Mouse (Mus musculus) forebrain, embryonic 14.5 days (tissue): Measurements from ENCODE around the gene Gm6993. TPM values are rescaled to one million over a fixed set of nuclear protein-coding genes. Genes with fewer than 3 reads are reported as not detected.

Experiments
- ATAC-seq: fragments of 200-750 bp; cut with Nextera tagmentation; 2 replicates; pipeline ENCODE4 v1.8.0; 2017; ENCODE audit warnings: mild to moderate bottlenecking, moderate library complexity
- DNase-seq: peaks from one replicate; pipeline ENCODE4 v3.0.0-alpha.2; 2015; ENCODE audit warnings: low spot score
- H3K27ac ChIP-seq: fragments of 300-500 bp; sonication (generic); 2 replicates; pipeline ENCODE4 v1.5.1; 2014; ENCODE audit warnings: low read depth, mild to moderate bottlenecking, control low read depth, low read length, moderate library complexity
- H3K27me3 ChIP-seq: fragments of 300-500 bp; sonication (generic); replicated peaks from 2 replicates; pipeline ENCODE4 v1.6.1; 2014; ENCODE audit warnings: low read length, control low read depth, mixed read lengths; ENCODE audit not compliant: control insufficient read depth, insufficient read depth
- H3K36me3 ChIP-seq: fragments of 300-500 bp; sonication (generic); 2 replicates; pipeline ENCODE4 v1.6.1; 2014; ENCODE audit warnings: low read length, control low read depth; ENCODE audit not compliant: control insufficient read depth, insufficient read depth
- H3K4me1 ChIP-seq: fragments of 300-500 bp; sonication (generic); 2 replicates; pipeline ENCODE4 v1.6.1; 2014; ENCODE audit warnings: antibody characterized with exemption, low read length, control low read depth; ENCODE audit not compliant: control insufficient read depth, insufficient read depth
- H3K4me2 ChIP-seq: fragments of 300-500 bp; sonication (generic); 2 replicates; pipeline ENCODE4 v1.6.1; 2014; ENCODE audit warnings: mild to moderate bottlenecking, control low read depth, low read length
- H3K4me3 ChIP-seq: fragments of 300-500 bp; sonication (generic); 2 replicates; pipeline ENCODE4 v1.5.1; 2014; ENCODE audit warnings: low read depth, low read length, control low read depth
- H3K9ac ChIP-seq: fragments of 300-500 bp; sonication (generic); 2 replicates; pipeline ENCODE4 v1.6.1; 2014; ENCODE audit warnings: mild to moderate bottlenecking, low read length, control low read depth, moderate library complexity
- H3K9me3 ChIP-seq: fragments of 300-500 bp; sonication (generic); replicated peaks from 2 replicates; pipeline ENCODE4 v1.6.1; 2016; ENCODE audit warnings: low read length, control low read depth, mixed read lengths; ENCODE audit not compliant: control insufficient read depth
- WGBS: fragments of 180-500 bp; shearing (Covaris S2); extraction: QIAGEN DNeasy Blood & Tissue Kit; methylation state at CpG from one replicate; pipeline ENCODE4 v1.1.7; 2014; 5-methylcytosine and 5-hydroxymethylcytosine counted together
- polyA plus RNA-seq: library from polyadenylated mRNA; unstranded; fragments of >200 nt; fragmentation: Nextera tagmentation; extraction: Ambion mirVana; gene quantifications from 2 replicates; pipeline ENCODE4 v1.2.1, GENCODE M21; 2014

The Gm6993 gene
- polyA plus RNA-seq, 1 experiment from 2014 or later: not detected

DNA sequence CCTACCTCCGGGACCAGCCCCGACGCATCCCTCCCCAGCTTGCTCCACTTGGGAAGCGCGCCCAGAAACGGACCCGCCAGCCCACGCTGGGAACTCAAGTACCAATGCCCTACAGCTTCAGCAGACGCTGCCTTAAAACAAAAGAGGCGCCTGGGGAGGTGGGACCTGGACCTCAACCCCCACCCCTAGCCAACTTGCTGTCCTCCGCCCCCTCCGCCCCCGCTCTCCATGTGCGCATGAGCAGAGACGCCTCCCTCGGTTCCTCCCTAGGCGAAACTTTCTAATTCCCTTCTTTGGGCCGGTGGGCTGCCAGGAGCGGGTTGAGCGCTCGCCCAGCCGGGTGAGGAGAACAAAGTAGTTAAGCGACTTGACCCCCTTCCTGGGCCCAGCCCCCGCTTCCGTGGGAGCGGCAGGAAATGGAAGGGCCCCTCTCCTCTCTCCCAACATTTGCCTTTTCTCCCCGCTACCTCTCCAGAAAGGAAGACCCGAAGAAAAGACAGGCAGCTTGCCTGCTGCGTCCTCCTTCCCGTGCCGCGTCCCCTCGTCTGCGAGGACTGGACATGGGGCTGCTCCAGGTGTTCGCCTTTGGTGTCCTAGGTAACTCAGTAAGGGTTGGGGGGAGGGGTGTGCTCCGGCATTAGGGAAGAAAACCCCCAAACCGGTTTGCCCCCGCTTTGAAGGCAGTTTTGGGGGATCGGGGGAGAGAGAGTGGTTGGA is 24.6 kb downstream of the Gm6993 start, which contains the start of gene Lamb1:
Gene Lamb1, plus strand, starts transcription at position 230 of the 717 bp plus-strand sequence.
- under 1% methylated on average over 39 of the region's 39 CpGs for WGBS
- H3K27ac ChIP-seq: no peak within 1 kb of the TSS; the same call in 1 of the 2 replicates
- peak within 1 kb of the TSS; percentile 72 for H3K4me2 ChIP-seq
- H3K4me1 ChIP-seq: peaks cover 3% of the 10 kb centered on the region; the same call in 1 of the 2 replicates
- no peaks in the 10 kb centered on the region for H3K9me3 ChIP-seq
- H3K36me3 ChIP-seq: no peaks in the 10 kb centered on the region
- H3K27me3 ChIP-seq: peaks cover 38% of the 10 kb centered on the region
- ATAC-seq (peak; percentile 45; the same call in 1 of the 2 replicates), DNase-seq (peak; percentile 40)
- H3K4me3 ChIP-seq: peak within 1 kb of the TSS; percentile 40
- H3K9ac ChIP-seq: peak within 1 kb of the TSS; percentile 52

DNA sequence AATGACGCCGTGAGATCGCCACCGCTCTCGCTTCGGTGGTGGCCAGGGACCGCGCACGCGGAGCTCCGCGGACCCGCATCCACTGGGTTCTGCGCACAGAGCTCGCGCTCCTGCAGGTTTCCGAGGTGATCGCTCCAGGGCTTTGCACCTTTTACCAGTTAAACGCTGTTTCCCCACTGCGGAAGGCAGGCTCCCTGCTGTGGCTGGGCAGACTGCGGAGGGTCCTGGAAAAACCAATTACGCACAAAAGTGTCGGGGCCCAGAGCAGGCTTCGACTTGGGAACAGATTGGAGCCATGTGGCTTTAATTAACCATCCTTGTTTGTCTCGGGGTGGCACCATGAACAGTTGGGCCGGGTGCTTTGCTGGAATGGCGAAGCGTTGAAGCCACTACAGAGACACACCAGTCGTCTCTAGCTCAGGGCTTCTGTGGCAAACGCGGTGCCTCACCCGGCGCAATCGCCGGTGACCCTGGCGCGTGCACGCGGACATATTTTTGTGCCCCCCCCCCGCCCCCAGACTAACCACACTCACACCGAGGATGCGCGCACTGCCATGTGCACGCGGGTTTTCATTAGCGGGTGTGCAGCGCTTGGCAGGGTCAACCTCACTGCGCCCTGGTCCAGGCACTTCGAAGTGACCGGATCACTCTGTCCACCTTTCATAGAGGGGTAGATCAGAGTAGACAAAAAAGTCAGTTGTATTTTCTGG is 25.3 kb downstream of the Gm6993 start:
- Histone ChIP-seq H3K27me3 (peaks cover 38% of the 10 kb centered on the region), H3K4me1 (peaks cover 3% of the 10 kb centered on the region; the same call in 1 of the 2 replicates), H3K4me2 (peak overlapping the region; percentile 72), H3K36me3 (no peaks in the 10 kb centered on the region), H3K27ac (no peak overlapping the region; the same call in 1 of the 2 replicates), H3K9me3 (no peaks in the 10 kb centered on the region), H3K4me3 (peak overlapping the region; percentile 40), H3K9ac (peak overlapping the region; percentile 52)
- peak; percentile 78 for ATAC-seq
- DNase-seq: peak; percentile 70
- under 1% methylated on average over 50 of the region's 50 CpGs for WGBS

- H3K9me3 ChIP-seq: no peaks in the 10 kb centered on the region
- peak overlapping the region; percentile 72 for H3K4me2 ChIP-seq
- no peak for ATAC-seq
- H3K4me3 ChIP-seq: peak overlapping the region; percentile 40
- H3K27ac ChIP-seq: no peak overlapping the region
- 5% methylated on average over 15 of the region's 15 CpGs for whole genome bisulfite sequencing
- peaks cover 38% of the 10 kb centered on the region for H3K27me3 ChIP-seq
- peaks cover 5% of the 10 kb centered on the region; the same call in 1 of the 2 replicates for H3K4me1 ChIP-seq
- H3K36me3 ChIP-seq: no peaks in the 10 kb centered on the region
- peak overlapping the region; percentile 43; the same call in 1 of the 2 replicates for H3K9ac ChIP-seq
- no peak for DNase-seq
These were observed 26.1 kb downstream of the Gm6993 start for GRCm38 (mm10) chr12:31266686-31267085.

- peaks cover 38% of the 10 kb centered on the region for H3K27me3 ChIP-seq
- H3K4me2 ChIP-seq: peak overlapping the region; percentile 72
- no peaks in the 10 kb centered on the region for H3K36me3 ChIP-seq
- H3K4me3 ChIP-seq: 0 out of 2 replicates have a peak overlapping the region, but pooled peaks have one; percentile 40
- no peak overlapping the region for H3K9ac ChIP-seq
- peaks cover 5% of the 10 kb centered on the region; the same call in 1 of the 2 replicates for H3K4me1 ChIP-seq
- H3K27ac ChIP-seq: no peak overlapping the region
- DNase-seq (no peak), ATAC-seq (no peak)
- 66% methylated on average over 4 of the region's 4 CpGs for WGBS
- no peaks in the 10 kb centered on the region for H3K9me3 ChIP-seq
These were observed 26.8 kb downstream of the Gm6993 start for GRCm38 (mm10) chr12:31267363-31267762.

DNA sequence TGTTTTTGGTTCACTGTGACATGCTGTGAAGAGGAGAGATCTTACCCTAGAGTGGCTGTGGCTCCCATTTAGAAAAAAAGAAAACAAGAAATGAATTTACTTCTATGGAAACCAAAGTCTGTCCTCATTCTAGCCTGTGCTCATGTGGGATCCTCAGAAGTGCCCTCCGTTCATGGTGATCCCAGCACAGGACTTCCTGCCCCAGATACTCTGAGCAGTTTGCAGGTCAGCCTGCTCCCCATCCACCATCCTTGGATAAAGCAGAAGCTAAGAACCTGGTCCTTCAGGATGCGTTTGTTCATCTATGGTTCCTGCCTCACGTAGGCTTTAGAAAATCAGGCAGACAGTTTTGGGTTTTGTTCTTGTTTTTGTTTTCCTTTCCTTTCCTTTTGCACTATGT is 27.7 kb downstream of the Gm6993 start:
- peaks cover 38% of the 10 kb centered on the region for H3K27me3 ChIP-seq
- H3K9ac ChIP-seq: no peak overlapping the region
- no peak overlapping the region for H3K27ac ChIP-seq
- ATAC-seq: no peak
- peaks cover 5% of the 10 kb centered on the region; the same call in 1 of the 2 replicates for H3K4me1 ChIP-seq
- no peaks in the 10 kb centered on the region for H3K9me3 ChIP-seq
- WGBS: 86% methylated on average over 3 of the region's 3 CpGs
- no peak overlapping the region for H3K4me2 ChIP-seq
- DNase-seq: no peak
- H3K4me3 ChIP-seq: no peak overlapping the region
- no peaks in the 10 kb centered on the region for H3K36me3 ChIP-seq

DNA sequence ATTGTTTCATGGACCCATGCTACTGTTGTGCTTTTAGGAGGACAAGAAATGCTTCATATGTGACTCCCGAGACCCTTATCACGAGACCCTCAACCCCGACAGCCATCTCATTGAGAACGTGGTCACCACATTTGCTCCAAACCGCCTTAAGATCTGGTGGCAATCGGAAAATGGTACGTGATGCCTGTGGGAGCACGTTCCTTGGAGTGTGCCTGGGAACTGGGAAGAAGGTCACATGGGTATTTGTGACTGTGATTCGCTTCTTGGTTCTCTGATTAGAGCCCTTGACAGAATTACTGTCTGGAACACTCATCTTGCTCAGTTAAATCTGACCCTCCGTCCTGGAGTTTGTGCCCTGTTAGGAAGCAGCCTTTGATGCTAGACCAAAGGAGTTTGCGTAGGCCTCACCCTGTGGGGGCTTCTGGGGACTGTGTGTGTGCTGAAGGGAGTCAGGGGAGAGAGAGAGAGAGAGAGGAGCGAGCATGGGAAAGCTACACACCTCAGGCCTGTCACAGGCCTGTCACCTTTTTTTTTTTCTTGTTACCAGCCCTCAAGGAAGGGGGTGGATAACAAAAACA is 28.5 kb downstream of the Gm6993 start:
- 76% methylated on average over 12 of the region's 12 CpGs for WGBS
- Histone ChIP-seq H3K27ac (no peak overlapping the region), H3K4me3 (no peak overlapping the region), H3K4me1 (peaks cover 5% of the 10 kb centered on the region; the same call in 1 of the 2 replicates), H3K4me2 (no peak overlapping the region), H3K27me3 (peaks cover 33% of the 10 kb centered on the region), H3K36me3 (no peaks in the 10 kb centered on the region), H3K9ac (no peak overlapping the region), H3K9me3 (no peaks in the 10 kb centered on the region)
- no peak for DNase-seq
- ATAC-seq: no peak

GRCm38 (mm10) chr12:31270361-31270760 is 29.8 kb downstream of the Gm6993 start:
- no peak overlapping the region for H3K27ac ChIP-seq
- 93% methylated on average over 10 of the region's 10 CpGs for WGBS
- H3K4me3 ChIP-seq: no peak overlapping the region
- H3K36me3 ChIP-seq: no peaks in the 10 kb centered on the region
- peaks cover 20% of the 10 kb centered on the region for H3K27me3 ChIP-seq
- no peaks in the 10 kb centered on the region for H3K9me3 ChIP-seq
- ATAC-seq (no peak), DNase-seq (no peak)
- H3K4me2 ChIP-seq: no peak overlapping the region
- no peak overlapping the region for H3K9ac ChIP-seq
- H3K4me1 ChIP-seq: peaks cover 5% of the 10 kb centered on the region; the same call in 1 of the 2 replicates

DNA sequence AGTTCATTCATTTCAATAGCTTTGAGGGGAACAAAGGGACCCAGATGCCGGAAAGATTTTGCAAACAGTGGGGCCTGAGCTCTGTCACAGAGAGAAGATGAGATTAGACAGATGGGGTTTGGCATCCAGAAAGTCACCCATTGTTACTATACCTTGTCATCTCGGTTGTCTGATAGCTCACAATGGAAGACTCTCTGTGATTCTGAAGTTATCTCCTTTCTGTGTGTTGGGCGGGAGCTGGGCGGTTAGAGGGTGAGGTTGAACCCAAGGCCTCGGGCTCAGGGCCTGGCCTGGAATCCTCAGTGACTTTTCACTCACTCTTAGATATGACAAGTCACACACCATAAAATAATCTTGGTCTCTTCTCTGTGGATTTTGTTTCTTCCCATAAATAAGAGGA is 30.2 kb downstream of the Gm6993 start:
- 72% methylated on average over 5 of the region's 5 CpGs for WGBS
- H3K27ac ChIP-seq: no peak overlapping the region
- no peak for DNase-seq
- peaks cover 5% of the 10 kb centered on the region; the same call in 1 of the 2 replicates for H3K4me1 ChIP-seq
- no peaks in the 10 kb centered on the region for H3K9me3 ChIP-seq
- H3K27me3 ChIP-seq: peaks cover 16% of the 10 kb centered on the region
- no peak for ATAC-seq
- H3K4me2 ChIP-seq: no peak overlapping the region
- no peaks in the 10 kb centered on the region for H3K36me3 ChIP-seq
- no peak overlapping the region for H3K9ac ChIP-seq
- H3K4me3 ChIP-seq: no peak overlapping the region
